Mouse (Mus musculus) gastrocnemius, adult 18-20 months (tissue): ENCODE results near the gene Vmn1r107. TPM values are rescaled to one million over a fixed set of nuclear protein-coding genes. Genes with fewer than 3 reads are reported as not detected.
"Not testable (repeated sequence)": the region's sequence is repeated elsewhere in the genome, so short reads cannot be mapped to it uniquely, and the experiment has no call there.

Source experiments
- DNase-seq: peaks from one replicate; pipeline ENCODE4 v3.0.0; 2021; ENCODE audit warnings: low spot score
- long read RNA-seq, 2 experiments: library from polyadenylated mRNA; stranded (forward); transcript quantifications; one replicate each; pipeline ENCODE4 v2.0.0; 2021
- total RNA-seq, 2 experiments: library from RNA; stranded (reverse); gene quantifications; 2 replicates each; pipeline ENCODE4 v1.2.3; 2021

The Vmn1r107 gene
- total RNA-seq = not detected
- long read RNA-seq, experiment 1 = 0 reads
- long read RNA-seq, experiment 2 = 0 reads

DNA sequence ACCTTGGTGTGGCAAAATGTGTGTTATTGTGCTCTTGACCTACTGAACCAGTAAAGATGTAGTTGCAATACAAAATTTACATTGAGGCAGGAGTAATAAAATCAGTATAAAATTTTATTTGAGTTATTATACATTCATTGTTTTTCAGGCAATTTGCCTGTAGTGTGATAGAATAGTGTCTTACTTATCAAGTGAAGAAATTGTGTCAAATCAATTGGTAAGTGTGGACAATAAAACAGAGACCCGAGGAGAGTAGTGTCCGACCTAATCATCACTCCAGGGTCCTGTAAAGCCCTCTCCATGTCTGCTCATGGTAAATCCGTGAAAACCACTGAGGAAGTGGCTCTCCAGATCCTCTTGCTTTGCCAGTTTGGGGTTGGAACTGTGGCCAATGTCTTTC lies at the start of gene Vmn1r107:
Vmn1r107 (plus strand) TSS at position 301 of the 400 bp plus-strand sequence.
- not testable (repeated sequence) for DNase-seq

GRCm38 (mm10) chr7:20703116-20703515 lies 34.4 kb downstream of the Vmn1r107 start, which contains the start of gene Vmn1r111:
TSS of gene Vmn1r111 (minus strand) at chr7:20703216.
- not testable (repeated sequence) for DNase-seq

Other genes with a start within 250 kb of the Vmn1r107 start
- gene Vmn1r101, start 226.3 kb upstream of the Vmn1r107 start, total RNA-seq = not detected
- not detected for gene Gm10670, start 194.0 kb upstream of the Vmn1r107 start, total RNA-seq
- gene Vmn1r103, start 158.4 kb upstream of the Vmn1r107 start, total RNA-seq = not detected
- not detected for gene Vmn1r104, start 135.1 kb upstream of the Vmn1r107 start, total RNA-seq
- gene Gm5726, start 123.2 kb upstream of the Vmn1r107 start, total RNA-seq = not detected
- gene Gm4141, start 92.7 kb upstream of the Vmn1r107 start, total RNA-seq = not detected
- not detected for gene Gm4513, start 69.9 kb upstream of the Vmn1r107 start, total RNA-seq
- not detected for gene Vmn1r111, start 34.3 kb downstream of the Vmn1r107 start, total RNA-seq
- not detected for gene Gm10668, start 61.7 kb downstream of the Vmn1r107 start, total RNA-seq
- not detected for gene Vmn1r112, start 102.3 kb downstream of the Vmn1r107 start, total RNA-seq
- not detected for gene Vmn1r113, start 118.4 kb downstream of the Vmn1r107 start, total RNA-seq
- not detected for gene Vmn1r114, start 143.3 kb downstream of the Vmn1r107 start, total RNA-seq
- gene Vmn1r115, start 176.1 kb downstream of the Vmn1r107 start, total RNA-seq = not detected
- gene Vmn1r116, start 203.3 kb downstream of the Vmn1r107 start, total RNA-seq = not detected
- not detected for gene Vmn1r117, start 215.2 kb downstream of the Vmn1r107 start, total RNA-seq
- gene Vmn1r118, start 243.4 kb downstream of the Vmn1r107 start, total RNA-seq = not detected